Mouse (Mus musculus) embryonic fibroblast, embryonic 13.5 days (primary cell): ENCODE measurements around the gene Gnas. TPM values are rescaled to one million over a fixed set of nuclear protein-coding genes. Genes with fewer than 3 reads are reported as not detected.
A peak's percentile ranks its signal among the peaks of the same experiment; 100 is the strongest.

Experiments used
- H3K27ac ChIP-seq: 2 replicates; pipeline ENCODE4 v1.5.1; 2012; ENCODE audit warnings: low read length, control low read depth, inconsistent platforms; ENCODE audit not compliant: insufficient read depth
- H3K4me1 ChIP-seq: 2 replicates; pipeline ENCODE4 v1.6.1; 2011; ENCODE audit warnings: low read length; ENCODE audit not compliant: control insufficient read depth, insufficient read depth
- H3K4me3 ChIP-seq: 2 replicates; pipeline ENCODE4 v1.5.1; 2011; ENCODE audit warnings: mild to moderate bottlenecking, control low read depth, low read length; ENCODE audit not compliant: insufficient read depth
- CTCF ChIP-seq: IDR thresholded peaks from 2 replicates; pipeline ENCODE4 v1.5.1; 2011; ENCODE audit warnings: mild to moderate bottlenecking, control low read depth, low read length, moderate library complexity, borderline replicate concordance; ENCODE audit not compliant: insufficient read depth
- POLR2A ChIP-seq: IDR thresholded peaks from 2 replicates; pipeline ENCODE4 v1.6.1; 2011; ENCODE audit warnings: low read depth, mild to moderate bottlenecking, control low read depth, low read length, moderate library complexity
- polyA plus RNA-seq: library from polyadenylated mRNA; stranded (reverse); fragments of >200 nt; gene quantifications from 2 replicates; pipeline ENCODE4 v1.2.4, GENCODE M21; 2011; ENCODE audit warnings: low read depth; ENCODE audit not compliant: missing spikeins, insufficient read length

The Gnas gene
- polyA plus RNA-seq, 1 experiment: 1,076 TPM

GRCm38 (mm10) chr2:174291029-174291661 is 7.0 kb downstream of the Gnas start:
- no peaks in the 10 kb centered on the region; the same call in 1 of the 2 replicates for H3K4me1 ChIP-seq
- H3K27ac ChIP-seq: no peak overlapping the region
- no peak overlapping the region for H3K4me3 ChIP-seq
- no peak for TF ChIP-seq POLR2A
- no peak for TF ChIP-seq CTCF

DNA sequence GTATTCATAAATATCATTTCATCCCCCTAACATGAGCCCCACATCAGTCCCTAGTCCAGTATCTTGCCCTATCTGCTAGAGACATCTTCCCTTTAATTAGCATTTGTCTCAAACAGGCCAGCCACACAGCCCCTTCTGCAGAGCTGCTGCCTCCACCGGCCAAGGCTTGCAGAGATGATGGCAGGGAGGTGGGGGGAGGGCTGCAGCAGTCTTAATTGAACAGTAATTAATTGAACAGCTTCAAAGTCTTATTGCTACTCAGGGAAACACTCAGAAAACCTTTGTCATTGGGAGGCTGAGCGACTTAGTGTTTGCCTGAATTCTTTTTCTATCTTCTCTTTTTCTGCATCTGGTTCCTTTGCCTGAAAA is 7.5 kb downstream of the Gnas start:
- TF ChIP-seq CTCF (no peak), POLR2A (no peak)
- no peaks in the 10 kb centered on the region; the same call in 1 of the 2 replicates for H3K4me1 ChIP-seq
- no peak overlapping the region for H3K27ac ChIP-seq
- H3K4me3 ChIP-seq: no peak overlapping the region

GRCm38 (mm10) chr2:174294457-174294856 is 10.3 kb downstream of the Gnas start:
- Histone ChIP-seq H3K4me1 (no peaks in the 10 kb centered on the region; the same call in 1 of the 2 replicates), H3K27ac (peak overlapping the region; percentile 24; the same call in 1 of the 2 replicates), H3K4me3 (peak overlapping the region; percentile 56)
- TF ChIP-seq CTCF (no peak), POLR2A (peak; percentile 20; the same call in 1 of the 2 replicates)

DNA sequence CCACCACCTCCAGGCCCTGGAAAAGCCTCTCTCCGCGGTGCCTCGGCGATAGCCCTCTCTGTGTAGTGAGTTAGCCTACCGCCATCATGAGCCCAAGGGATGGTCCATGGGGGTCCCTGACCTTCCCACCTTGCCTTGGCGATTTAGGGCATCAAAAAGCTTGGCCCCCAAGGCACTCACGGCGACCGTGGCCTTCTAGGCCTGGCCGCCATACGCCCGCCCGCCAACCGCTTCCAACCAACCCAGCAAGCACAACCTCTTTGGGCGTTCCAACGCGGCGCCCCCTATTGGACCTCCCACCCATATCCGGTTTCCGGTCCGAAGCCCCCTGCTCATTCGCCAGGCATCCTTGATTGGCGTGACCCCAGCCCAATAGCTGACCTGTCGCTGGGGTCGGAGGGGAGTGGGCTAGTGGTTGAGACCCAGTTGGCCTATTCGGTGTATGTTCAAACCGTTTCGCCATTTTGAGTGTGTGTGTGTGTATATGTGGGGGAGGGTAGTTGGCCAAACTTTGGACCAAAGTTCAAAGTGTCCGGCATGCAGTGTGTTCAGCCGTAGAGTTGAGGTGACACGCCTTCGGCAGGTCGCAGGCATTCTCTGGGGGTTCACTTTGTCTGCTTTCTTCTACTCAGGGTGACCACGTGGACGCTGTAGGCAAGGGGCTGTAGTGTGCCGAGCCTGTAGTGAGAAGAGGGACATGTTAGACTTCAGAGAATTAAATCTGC is 11.2 kb downstream of the Gnas start:
- Histone ChIP-seq H3K27ac (peak overlapping the region; percentile 24), H3K4me1 (no peaks in the 10 kb centered on the region; the same call in 1 of the 2 replicates), H3K4me3 (peak overlapping the region; percentile 56)

GRCm38 (mm10) chr2:174295900-174296465 is 11.9 kb downstream of the Gnas start:
- TF ChIP-seq CTCF: no peak
- no peak for TF ChIP-seq POLR2A
- no peaks in the 10 kb centered on the region for H3K4me1 ChIP-seq
- H3K27ac ChIP-seq: no peak overlapping the region
- peak overlapping the region; percentile 41 for H3K4me3 ChIP-seq

More for the DNA sequence above, 11.2 kb downstream of the Gnas start:
- TF ChIP-seq POLR2A (peak; percentile 74), CTCF (no peak)

GRCm38 (mm10) chr2:174297086-174297571 is 13.0 kb downstream of the Gnas start:
- Histone ChIP-seq H3K4me1 (no peaks in the 10 kb centered on the region), H3K4me3 (no peak overlapping the region)
- TF ChIP-seq POLR2A (no peak), CTCF (no peak)

DNA sequence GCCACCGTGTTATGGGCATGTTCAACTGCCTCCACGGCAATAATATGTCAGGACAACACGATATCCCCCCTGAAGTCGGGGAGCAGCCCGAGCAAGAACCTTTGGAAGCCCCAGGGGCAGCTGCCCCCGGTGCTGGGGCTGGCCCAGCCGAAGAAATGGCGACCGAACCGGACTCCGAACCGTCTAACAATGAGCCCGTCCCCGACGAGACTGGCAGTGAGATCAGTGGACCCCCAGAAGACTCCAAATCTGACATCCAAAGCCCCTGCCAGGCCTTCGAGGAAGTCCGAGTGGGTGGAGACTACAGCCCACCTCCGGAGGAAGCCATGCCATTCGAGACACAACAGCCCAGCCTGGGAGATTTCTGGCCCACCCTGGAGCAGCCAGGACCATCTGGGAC is 13.7 kb downstream of the Gnas start:
- no peak overlapping the region for H3K27ac ChIP-seq
- TF ChIP-seq POLR2A: no peak
- no peak for TF ChIP-seq CTCF
- H3K4me3 ChIP-seq: no peak overlapping the region
- H3K4me1 ChIP-seq: no peaks in the 10 kb centered on the region

More at GRCm38 (mm10) chr2:174297086-174297571, 13.0 kb downstream of the Gnas start:
- no peak overlapping the region for H3K27ac ChIP-seq

DNA sequence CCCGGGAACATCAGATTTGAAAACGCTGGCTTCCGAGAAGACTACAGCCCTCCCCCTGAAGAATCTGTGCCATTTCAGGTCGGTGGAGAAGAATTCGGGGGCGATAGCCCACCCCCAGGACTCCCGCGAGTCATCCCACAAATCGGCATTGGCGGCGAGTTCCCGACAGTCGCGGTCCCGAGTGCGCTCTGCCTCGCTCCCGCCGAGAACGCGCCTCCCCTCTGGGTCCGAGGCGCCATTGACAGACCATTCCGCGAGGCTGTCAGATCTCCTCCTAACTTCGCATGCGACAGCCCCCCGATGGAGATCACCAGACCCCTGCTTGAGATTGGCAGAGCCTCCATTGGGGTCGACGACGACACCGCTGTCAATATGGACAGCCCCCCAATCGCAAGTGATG is 14.4 kb downstream of the Gnas start:
- H3K27ac ChIP-seq: no peak overlapping the region

DNA sequence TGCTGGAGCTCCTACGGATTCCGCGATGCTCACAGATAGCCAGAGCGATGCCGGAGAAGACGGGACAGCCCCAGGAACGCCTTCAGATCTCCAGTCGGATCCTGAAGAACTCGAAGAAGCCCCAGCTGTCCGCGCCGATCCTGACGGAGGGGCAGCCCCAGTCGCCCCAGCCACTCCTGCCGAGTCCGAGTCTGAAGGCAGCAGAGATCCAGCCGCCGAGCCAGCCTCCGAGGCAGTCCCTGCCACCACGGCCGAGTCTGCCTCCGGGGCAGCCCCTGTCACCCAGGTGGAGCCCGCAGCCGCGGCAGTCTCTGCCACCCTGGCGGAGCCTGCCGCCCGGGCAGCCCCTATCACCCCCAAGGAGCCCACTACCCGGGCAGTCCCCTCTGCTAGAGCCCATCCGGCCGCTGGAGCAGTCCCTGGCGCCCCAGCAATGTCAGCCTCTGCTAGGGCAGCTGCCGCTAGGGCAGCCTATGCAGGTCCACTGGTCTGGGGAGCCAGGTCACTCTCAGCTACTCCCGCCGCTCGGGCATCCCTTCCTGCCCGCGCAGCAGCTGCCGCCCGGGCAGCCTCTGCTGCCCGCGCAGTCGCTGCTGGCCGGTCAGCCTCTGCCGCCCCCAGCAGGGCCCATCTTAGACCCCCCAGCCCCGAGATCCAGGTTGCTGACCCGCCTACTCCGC is 15.1 kb downstream of the Gnas start:
- no peak for TF ChIP-seq POLR2A
- no peak for TF ChIP-seq CTCF
- Histone ChIP-seq H3K4me1 (no peaks in the 10 kb centered on the region), H3K27ac (no peak overlapping the region), H3K4me3 (0 out of 2 replicates have a peak overlapping the region, but pooled peaks have one; percentile 11)

More for the DNA sequence above, 14.4 kb downstream of the Gnas start:
- H3K4me3 ChIP-seq: no peak overlapping the region
- no peaks in the 10 kb centered on the region for H3K4me1 ChIP-seq
- TF ChIP-seq CTCF (no peak), POLR2A (no peak)

GRCm38 (mm10) chr2:174299771-174300160 is 15.6 kb downstream of the Gnas start:
- Histone ChIP-seq H3K4me1 (no peaks in the 10 kb centered on the region), H3K27ac (no peak overlapping the region), H3K4me3 (0 out of 2 replicates have a peak overlapping the region, but pooled peaks have one; percentile 5)
- no peak for TF ChIP-seq CTCF
- TF ChIP-seq POLR2A: no peak
